Mouse (Mus musculus) frontal cortex, postnatal 14 days (tissue): Measurements from ENCODE around the gene Fubp3.

ENCODE experiments used
- DNase-seq, 2 experiments: peaks; one replicate each; pipeline ENCODE4 v3.0.0; 2022; ENCODE audit warnings: low spot score in 2 of 2

Fubp3 gene

GRCm38 (mm10) chr2:31619208-31619607 lies 46.8 kb downstream of the Fubp3 start:
- DNase-seq, result no peak

- no peak for DNase-seq
Measured at GRCm38 (mm10) chr2:31633531-31633930, 61.1 kb downstream of the Fubp3 start.

- no peak for DNase-seq
Measured at GRCm38 (mm10) chr2:31635281-31636137, 63.1 kb downstream of the Fubp3 start.

- no peak for DNase-seq
Measured at GRCm38 (mm10) chr2:31636138-31636741, 63.8 kb downstream of the Fubp3 start.

GRCm38 (mm10) chr2:31636742-31637141 lies 64.3 kb downstream of the Fubp3 start:
- no peak for DNase-seq

GRCm38 (mm10) chr2:31637311-31637710 lies 64.9 kb downstream of the Fubp3 start:
- no peak for DNase-seq

- no peak for DNase-seq
Measured at GRCm38 (mm10) chr2:31637807-31638206, 65.4 kb downstream of the Fubp3 start.

GRCm38 (mm10) chr2:31638581-31639465 lies 66.4 kb downstream of the Fubp3 start:
- no peak for DNase-seq

GRCm38 (mm10) chr2:31639466-31639760 lies 67.0 kb downstream of the Fubp3 start:
- DNase-seq, result no peak

- DNase-seq, result no peak
Measured at GRCm38 (mm10) chr2:31639901-31640608, 67.6 kb downstream of the Fubp3 start, which contains the start of gene Prdm12. TSS of gene Prdm12 (plus strand) at chr2:31640037.

- no peak for DNase-seq
Measured at GRCm38 (mm10) chr2:31640609-31641507, 68.4 kb downstream of the Fubp3 start.

GRCm38 (mm10) chr2:31641508-31641830 lies 69.0 kb downstream of the Fubp3 start:
- DNase-seq, result no peak

- DNase-seq, result no peak
Measured at GRCm38 (mm10) chr2:31641929-31642328, 69.5 kb downstream of the Fubp3 start.

GRCm38 (mm10) chr2:31653971-31654853 lies 81.8 kb downstream of the Fubp3 start:
- peak; percentile 63 to 65 for DNase-seq

- DNase-seq, result peak in 1 of 2 experiments; percentile 56
Measured at GRCm38 (mm10) chr2:31654854-31655559, 82.6 kb downstream of the Fubp3 start.

GRCm38 (mm10) chr2:31656374-31656773 lies 83.9 kb downstream of the Fubp3 start:
- DNase-seq, result no peak

- no peak for DNase-seq
Measured at GRCm38 (mm10) chr2:31662939-31663803, 90.7 kb downstream of the Fubp3 start.

GRCm38 (mm10) chr2:31663804-31664180 lies 91.3 kb downstream of the Fubp3 start:
- no peak for DNase-seq
